Mouse (Mus musculus): ENCODE results near the gene Gm10272. TPM values are rescaled to one million over a fixed set of nuclear protein-coding genes. Genes with fewer than 3 reads are reported as not detected.
"Not testable (repeated sequence)": the region's sequence is repeated elsewhere in the genome, so short reads cannot be mapped to it uniquely, and the experiment has no call there.

Gene Gm10272
- polyA plus RNA-seq, 1 experiment from 2014 or later = not detected

GRCm38 (mm10) chr10:77738929-77739328 lies 32.5 kb downstream of the Gm10272 start:
- H3K27ac ChIP-seq (replicated peaks; ENCODE audit: low read depth, low read length) = no peak overlapping the region
- no peak overlapping the region for H3K9ac ChIP-seq (replicated peaks; ENCODE audit: low read length)
- H3K4me2 ChIP-seq (ENCODE audit: low read length) = no peak overlapping the region
- no peaks in the 10 kb centered on the region for H3K9me3 ChIP-seq (ENCODE audit: control insufficient read depth, low read length)
- ATAC-seq (ENCODE audit: low FRiP score, low TSS enrichment) (no peak), DNase-seq (no peak)
- H3K36me3 ChIP-seq (ENCODE audit: control insufficient read depth, insufficient read depth, low read length) = no peaks in the 10 kb centered on the region
- H3K4me1 ChIP-seq (ENCODE audit: control insufficient read depth, insufficient read depth, low read length) = no peaks in the 10 kb centered on the region
- no peaks in the 10 kb centered on the region for H3K27me3 ChIP-seq (ENCODE audit: control insufficient read depth, insufficient read depth, low read length)
- 92% methylated on average over 4 of the region's 4 CpGs for WGBS
- no peak overlapping the region for H3K4me3 ChIP-seq (replicated peaks; ENCODE audit: low read depth, low read length)

- H3K4me2 ChIP-seq (ENCODE audit: low read length); H3K9ac ChIP-seq (replicated peaks; ENCODE audit: low read length); H3K27ac ChIP-seq (replicated peaks; ENCODE audit: low read depth, low read length); H3K4me1 ChIP-seq (ENCODE audit: control insufficient read depth, insufficient read depth, low read length); DNase-seq; ATAC-seq (ENCODE audit: low FRiP score, low TSS enrichment); H3K9me3 ChIP-seq (ENCODE audit: control insufficient read depth, low read length); H3K36me3 ChIP-seq (ENCODE audit: control insufficient read depth, insufficient read depth, low read length); H3K27me3 ChIP-seq (ENCODE audit: control insufficient read depth, insufficient read depth, low read length); H3K4me3 ChIP-seq (replicated peaks; ENCODE audit: low read depth, low read length): not testable (repeated sequence)
- 58% methylated on average over 4 of the region's 5 CpGs for WGBS
Observed at GRCm38 (mm10) chr10:77741924-77742688, 35.7 kb downstream of the Gm10272 start, which contains the start of gene Gm18596. Gene Gm18596 (minus strand): TSS chr10:77742638.

- H3K9me3 ChIP-seq (ENCODE audit: control insufficient read depth, low read length); H3K4me1 ChIP-seq (ENCODE audit: control insufficient read depth, insufficient read depth, low read length); ATAC-seq (ENCODE audit: low FRiP score, low TSS enrichment); H3K36me3 ChIP-seq (ENCODE audit: control insufficient read depth, insufficient read depth, low read length); H3K9ac ChIP-seq (replicated peaks; ENCODE audit: low read length); H3K4me2 ChIP-seq (ENCODE audit: low read length); H3K27me3 ChIP-seq (ENCODE audit: control insufficient read depth, insufficient read depth, low read length); H3K4me3 ChIP-seq (replicated peaks; ENCODE audit: low read depth, low read length); H3K27ac ChIP-seq (replicated peaks; ENCODE audit: low read depth, low read length); DNase-seq: not testable (repeated sequence)
- WGBS = 90% methylated on average over 1 of the region's 1 CpGs
Observed at GRCm38 (mm10) chr10:77750686-77751085, 44.3 kb downstream of the Gm10272 start.

- not testable (repeated sequence) for H3K27ac ChIP-seq (replicated peaks; ENCODE audit: low read depth, low read length); H3K4me2 ChIP-seq (ENCODE audit: low read length); H3K36me3 ChIP-seq (ENCODE audit: control insufficient read depth, insufficient read depth, low read length); H3K9me3 ChIP-seq (ENCODE audit: control insufficient read depth, low read length); H3K27me3 ChIP-seq (ENCODE audit: control insufficient read depth, insufficient read depth, low read length); DNase-seq; H3K4me3 ChIP-seq (replicated peaks; ENCODE audit: low read depth, low read length); H3K4me1 ChIP-seq (ENCODE audit: control insufficient read depth, insufficient read depth, low read length); H3K9ac ChIP-seq (replicated peaks; ENCODE audit: low read length); ATAC-seq (ENCODE audit: low FRiP score, low TSS enrichment)
- 63% methylated on average over 1 of the region's 1 CpGs for WGBS
Observed at GRCm38 (mm10) chr10:77751254-77751653, 44.8 kb downstream of the Gm10272 start, which contains the start of gene Gm9736. Gene Gm9736 (minus strand): TSS chr10:77751354.

- not testable (repeated sequence) for H3K9me3 ChIP-seq (ENCODE audit: control insufficient read depth, low read length); H3K36me3 ChIP-seq (ENCODE audit: control insufficient read depth, insufficient read depth, low read length); H3K9ac ChIP-seq (replicated peaks; ENCODE audit: low read length); H3K27ac ChIP-seq (replicated peaks; ENCODE audit: low read depth, low read length); H3K4me3 ChIP-seq (replicated peaks; ENCODE audit: low read depth, low read length); H3K4me1 ChIP-seq (ENCODE audit: control insufficient read depth, insufficient read depth, low read length); H3K27me3 ChIP-seq (ENCODE audit: control insufficient read depth, insufficient read depth, low read length); DNase-seq; H3K4me2 ChIP-seq (ENCODE audit: low read length); ATAC-seq (ENCODE audit: low FRiP score, low TSS enrichment)
- 62% methylated on average over 3 of the region's 3 CpGs for WGBS
Observed at GRCm38 (mm10) chr10:77752312-77752711, 45.9 kb downstream of the Gm10272 start.

- Histone ChIP-seq H3K4me1 (ENCODE audit: control insufficient read depth, insufficient read depth, low read length) (no peaks in the 10 kb centered on the region), H3K4me3 (replicated peaks; ENCODE audit: low read depth, low read length) (no peak overlapping the region), H3K36me3 (ENCODE audit: control insufficient read depth, insufficient read depth, low read length) (no peaks in the 10 kb centered on the region), H3K27ac (replicated peaks; ENCODE audit: low read depth, low read length) (no peak overlapping the region), H3K4me2 (ENCODE audit: low read length) (no peak overlapping the region), H3K27me3 (ENCODE audit: control insufficient read depth, insufficient read depth, low read length) (no peaks in the 10 kb centered on the region), H3K9ac (replicated peaks; ENCODE audit: low read length) (no peak overlapping the region), H3K9me3 (ENCODE audit: control insufficient read depth, low read length) (no peaks in the 10 kb centered on the region)
- DNase-seq = no peak
- no peak for ATAC-seq (ENCODE audit: low FRiP score, low TSS enrichment)
Observed at GRCm38 (mm10) chr10:77753448-77753847, 47.0 kb downstream of the Gm10272 start.

Other genes starting within 250 kb of the Gm10272 start
- gene Fam207a, start 190.8 kb upstream of the Gm10272 start, polyA plus RNA-seq (2014; fragmentation: Nextera tagmentation; extraction: Ambion mirVana) = 37.4 and 41.2 TPM in 2 replicates
- 0.49 and 0.91 TPM in 2 replicates for gene Itgb2, start 176.4 kb upstream of the Gm10272 start, polyA plus RNA-seq (2014; fragmentation: Nextera tagmentation; extraction: Ambion mirVana)
- gene Pttg1ip, start 124.9 kb upstream of the Gm10272 start, polyA plus RNA-seq (2014; fragmentation: Nextera tagmentation; extraction: Ambion mirVana) = 52.1 and 71.8 TPM in 2 replicates
- gene Sumo3, start 100.5 kb upstream of the Gm10272 start, polyA plus RNA-seq (2014; fragmentation: Nextera tagmentation; extraction: Ambion mirVana) = 253 and 287 TPM in 2 replicates
- gene Gm49325, start 100.4 kb upstream of the Gm10272 start, polyA plus RNA-seq (2014; fragmentation: Nextera tagmentation; extraction: Ambion mirVana) = 16.3 TPM in 1 of 2 replicates, not detected in the other
- 55.6 and 66.6 TPM in 2 replicates for gene Ube2g2, start 84.4 kb upstream of the Gm10272 start, polyA plus RNA-seq (2014; fragmentation: Nextera tagmentation; extraction: Ambion mirVana)
- 0.88 and 1.3 TPM in 2 replicates for gene Tspear, start 20.1 kb upstream of the Gm10272 start, polyA plus RNA-seq (2014; fragmentation: Nextera tagmentation; extraction: Ambion mirVana)
- gene Gm19402, start 15.9 kb upstream of the Gm10272 start, polyA plus RNA-seq (2014; fragmentation: Nextera tagmentation; extraction: Ambion mirVana) = not detected in 2 replicates
- not detected in 2 replicates for gene Gm9508, start 9.4 kb upstream of the Gm10272 start, polyA plus RNA-seq (2014; fragmentation: Nextera tagmentation; extraction: Ambion mirVana)
- gene Gm10024, start 4.8 kb downstream of the Gm10272 start, polyA plus RNA-seq (2014; fragmentation: Nextera tagmentation; extraction: Ambion mirVana) = not detected in 2 replicates
- not detected in 2 replicates for gene Gm10142, start 9.2 kb downstream of the Gm10272 start, polyA plus RNA-seq (2014; fragmentation: Nextera tagmentation; extraction: Ambion mirVana)
- not detected in 2 replicates for gene Krtap12-1, start 14.0 kb downstream of the Gm10272 start, polyA plus RNA-seq (2014; fragmentation: Nextera tagmentation; extraction: Ambion mirVana)
- gene Gm10100, start 19.9 kb downstream of the Gm10272 start, polyA plus RNA-seq (2014; fragmentation: Nextera tagmentation; extraction: Ambion mirVana) = not detected in 2 replicates
- not detected in 2 replicates for gene Gm18596, start 36.0 kb downstream of the Gm10272 start, polyA plus RNA-seq (2014; fragmentation: Nextera tagmentation; extraction: Ambion mirVana)
- gene Gm9736, start 44.7 kb downstream of the Gm10272 start, polyA plus RNA-seq (2014; fragmentation: Nextera tagmentation; extraction: Ambion mirVana) = not detected in 2 replicates
- gene Gm3233, start 53.1 kb downstream of the Gm10272 start, polyA plus RNA-seq (2014; fragmentation: Nextera tagmentation; extraction: Ambion mirVana) = not detected in 2 replicates
- not detected in 2 replicates for gene Gm3238, start 64.7 kb downstream of the Gm10272 start, polyA plus RNA-seq (2014; fragmentation: Nextera tagmentation; extraction: Ambion mirVana)
- not detected in 2 replicates for gene Gm7138, start 70.3 kb downstream of the Gm10272 start, polyA plus RNA-seq (2014; fragmentation: Nextera tagmentation; extraction: Ambion mirVana)
- not detected in 2 replicates for gene Gm3250, start 75.9 kb downstream of the Gm10272 start, polyA plus RNA-seq (2014; fragmentation: Nextera tagmentation; extraction: Ambion mirVana)
- gene Gm7137, start 81.6 kb downstream of the Gm10272 start, polyA plus RNA-seq (2014; fragmentation: Nextera tagmentation; extraction: Ambion mirVana) = not detected in 2 replicates
- gene Gm9639, start 88.5 kb downstream of the Gm10272 start, polyA plus RNA-seq (2014; fragmentation: Nextera tagmentation; extraction: Ambion mirVana) = not detected in 2 replicates
- gene Gm19668, start 92.5 kb downstream of the Gm10272 start, polyA plus RNA-seq (2014; fragmentation: Nextera tagmentation; extraction: Ambion mirVana) = not detected in 2 replicates
- gene Gm9507, start 105.2 kb downstream of the Gm10272 start, polyA plus RNA-seq (2014; fragmentation: Nextera tagmentation; extraction: Ambion mirVana) = not detected in 2 replicates
- gene Gm2696, start 108.1 kb downstream of the Gm10272 start, polyA plus RNA-seq (2014; fragmentation: Nextera tagmentation; extraction: Ambion mirVana) = not detected in 2 replicates
- gene Krtap10-4, start 120.5 kb downstream of the Gm10272 start, polyA plus RNA-seq (2014; fragmentation: Nextera tagmentation; extraction: Ambion mirVana) = not detected in 2 replicates
- not detected in 2 replicates for gene Krtap10-10, start 129.3 kb downstream of the Gm10272 start, polyA plus RNA-seq (2014; fragmentation: Nextera tagmentation; extraction: Ambion mirVana)
- not detected in 2 replicates for gene Gm36176, start 140.2 kb downstream of the Gm10272 start, polyA plus RNA-seq (2014; fragmentation: Nextera tagmentation; extraction: Ambion mirVana)
- gene Gm10318, start 146.2 kb downstream of the Gm10272 start, polyA plus RNA-seq (2014; fragmentation: Nextera tagmentation; extraction: Ambion mirVana) = not detected in 2 replicates
- gene Gm3285, start 155.3 kb downstream of the Gm10272 start, polyA plus RNA-seq (2014; fragmentation: Nextera tagmentation; extraction: Ambion mirVana) = not detected in 2 replicates
- 14.3 and 15.7 TPM in 2 replicates for gene Lrrc3, start 195.9 kb downstream of the Gm10272 start, polyA plus RNA-seq (2014; fragmentation: Nextera tagmentation; extraction: Ambion mirVana)